Mouse (Mus musculus) CH12.LX (cell line): Measurements from ENCODE around the gene Zkscan7. TPM values are rescaled to one million over a fixed set of nuclear protein-coding genes. Genes with fewer than 3 reads are reported as not detected.

Source experiments
- DNase-seq: peaks from one replicate; pipeline ENCODE4 v3.0.0-alpha.2; 2013; ENCODE audit errors: extremely low read depth
- H3K27ac ChIP-seq: 2 replicates; pipeline ENCODE4 v1.5.1; 2012; ENCODE audit warnings: low read depth, mild to moderate bottlenecking, control low read depth, moderate library complexity; ENCODE audit not compliant: insufficient read depth
- H3K27me3 ChIP-seq: replicated peaks from 2 replicates; pipeline ENCODE3; 2012; ENCODE audit warnings: inconsistent platforms
- H3K36me3 ChIP-seq, 2 experiments: replicated peaks in 1 of 2; 2 replicates each; pipeline versions ENCODE3 to v1.6.1; 2012; ENCODE audit warnings: inconsistent platforms in 1 of 2, low read length in 1 of 2, mild to moderate bottlenecking in 1 of 2, mixed read lengths in 1 of 2, moderate library complexity in 1 of 2; ENCODE audit not compliant: control insufficient read depth in 1 of 2, insufficient read depth in 1 of 2
- H3K4me1 ChIP-seq, 2 experiments: 2 replicates each; pipeline ENCODE4 v1.6.1; 2012; ENCODE audit warnings: inconsistent platforms in 1 of 2, moderate library complexity in 1 of 2; ENCODE audit not compliant: insufficient read depth in 2 of 2, control insufficient read depth in 1 of 2
- H3K4me2 ChIP-seq: 2 replicates; pipeline ENCODE4 v1.6.1; 2012; ENCODE audit warnings: low read depth, mild to moderate bottlenecking, control low read depth; ENCODE audit not compliant: poor library complexity, insufficient read depth, severe bottlenecking
- H3K4me3 ChIP-seq, 3 experiments: fragments of 150-350 bp in 1 of 3; sonication (generic) in 1 of 3; replicated peaks in 1 of 3; 2 replicates each; pipeline versions ENCODE3 to v1.5.1; 2011 to 2012; ENCODE audit warnings: low read depth in 2 of 3, low read length in 2 of 3, mild to moderate bottlenecking in 2 of 3, moderate library complexity in 2 of 3, control low read depth in 1 of 3, improper control_type of control experiment in 1 of 3, inconsistent platforms in 1 of 3, mixed read lengths in 1 of 3; ENCODE audit not compliant: poor library complexity in 1 of 3
- H3K79me2 ChIP-seq: replicated peaks from 2 replicates; pipeline ENCODE4 v1.6.1; 2012; ENCODE audit warnings: mild to moderate bottlenecking, moderate library complexity; ENCODE audit not compliant: control insufficient read depth, poor library complexity, insufficient read depth, severe bottlenecking; ENCODE audit errors: extremely low read depth
- H3K9ac ChIP-seq: 2 replicates; pipeline ENCODE4 v1.6.1; 2012; ENCODE audit warnings: low read depth, mild to moderate bottlenecking, control low read depth, moderate library complexity; ENCODE audit not compliant: insufficient read depth
- H3K9me3 ChIP-seq: replicated peaks from 2 replicates; pipeline ENCODE3; 2012; ENCODE audit warnings: low read length, inconsistent platforms, mixed read lengths
- CHD2 ChIP-seq: IDR thresholded peaks from 2 replicates; pipeline ENCODE4 v1.6.1; 2011; ENCODE audit warnings: low read length, improper control_type of control experiment
- CTCF ChIP-seq, 2 experiments: IDR thresholded peaks in 1 of 2; conservative IDR thresholded peaks in 1 of 2; 2 replicates each; pipeline ENCODE4 v1.5.1; 2011 to 2012; ENCODE audit warnings: low read depth in 2 of 2, low read length in 2 of 2, improper control_type of control experiment in 1 of 2, inconsistent platforms in 1 of 2, mild to moderate bottlenecking in 1 of 2, moderate library complexity in 1 of 2
- E2F4 ChIP-seq: IDR thresholded peaks from 2 replicates; pipeline ENCODE4 v1.6.1; 2011; ENCODE audit warnings: low read depth, low read length, improper control_type of control experiment; ENCODE audit not compliant: insufficient replicate concordance
- HCFC1 ChIP-seq: IDR thresholded peaks from 2 replicates; pipeline ENCODE4 v1.6.1; 2012; ENCODE audit warnings: low read depth, mild to moderate bottlenecking, inconsistent platforms, low read length, improper control_type of control experiment
- JUN ChIP-seq: IDR thresholded peaks from 2 replicates; pipeline ENCODE4 v1.6.1; 2011; ENCODE audit warnings: low read depth, mild to moderate bottlenecking, low read length, improper control_type of control experiment, moderate library complexity; ENCODE audit not compliant: insufficient read depth
- MAZ ChIP-seq: IDR thresholded peaks from 2 replicates; pipeline ENCODE4 v1.6.1; 2012; ENCODE audit warnings: low read depth, mild to moderate bottlenecking, inconsistent platforms, low read length, improper control_type of control experiment, moderate library complexity
- SIN3A ChIP-seq: IDR thresholded peaks from 2 replicates; pipeline ENCODE4 v1.6.1; 2012; ENCODE audit warnings: low read length, improper control_type of control experiment, inconsistent platforms
- TBP ChIP-seq: conservative IDR thresholded peaks from 2 replicates; pipeline ENCODE4 v1.6.1; 2011; ENCODE audit warnings: low read depth, low read length, improper control_type of control experiment
- TCF12 ChIP-seq: IDR thresholded peaks from 2 replicates; pipeline ENCODE4 v1.6.1; 2014; ENCODE audit warnings: low read depth, mild to moderate bottlenecking, inconsistent platforms, low read length, improper control_type of control experiment
- UBTF ChIP-seq: IDR thresholded peaks from 2 replicates; pipeline ENCODE4 v1.6.1; 2012; ENCODE audit warnings: low read depth, mild to moderate bottlenecking, inconsistent platforms, low read length, improper control_type of control experiment, moderate library complexity
- ZKSCAN1 ChIP-seq: IDR thresholded peaks from 2 replicates; pipeline ENCODE4 v1.6.1; 2012; ENCODE audit warnings: low read depth, inconsistent platforms, low read length, improper control_type of control experiment, borderline replicate concordance
- ZNF384 ChIP-seq: IDR thresholded peaks from 2 replicates; pipeline ENCODE4 v1.6.1; 2012; ENCODE audit warnings: low read depth, low read length, improper control_type of control experiment, inconsistent platforms
- dilution Hi-C: fragments of 300-500 bp; cut with MboI; formaldehyde crosslinking; loops from 2 replicates; pipeline ENCODE4 v1.14.3; 2020; ENCODE audit warnings: low sequenced_read_pairs; ENCODE audit not compliant: extremely low pct_unique_long_range_greater_than_20kb, extremely low pct_ligation_motif_present
- in situ Hi-C: fragments of 300-500 bp; cut with MboI; formaldehyde crosslinking; loops from 3 replicates; pipeline ENCODE4 v1.14.3; 2019; ENCODE audit warnings: low sequenced_read_pairs, low pct_ligation_motif_present, low pct_unique_long_range_greater_than_20kb, mixed read lengths
- polyA plus RNA-seq: library from polyadenylated mRNA; unstranded; fragments of >175 nt; gene quantifications from 2 replicates; pipeline ENCODE4 v1.2.1, GENCODE M21; 2012; ENCODE audit warnings: low read depth; ENCODE audit not compliant: insufficient read length
- total RNA-seq, 2 experiments: library from RNA; depleted of rRNA; stranded (reverse); fragments of 300-350 nt in 1 of 2; fragments of >200 nt in 1 of 2; gene quantifications; 2 replicates each; pipeline ENCODE4 v1.2.3; 2012 to 2014

Zkscan7 gene
- total and polyA plus RNA-seq, 3 experiments: 3.5 to 6.6 (median 6.4) TPM

DNA sequence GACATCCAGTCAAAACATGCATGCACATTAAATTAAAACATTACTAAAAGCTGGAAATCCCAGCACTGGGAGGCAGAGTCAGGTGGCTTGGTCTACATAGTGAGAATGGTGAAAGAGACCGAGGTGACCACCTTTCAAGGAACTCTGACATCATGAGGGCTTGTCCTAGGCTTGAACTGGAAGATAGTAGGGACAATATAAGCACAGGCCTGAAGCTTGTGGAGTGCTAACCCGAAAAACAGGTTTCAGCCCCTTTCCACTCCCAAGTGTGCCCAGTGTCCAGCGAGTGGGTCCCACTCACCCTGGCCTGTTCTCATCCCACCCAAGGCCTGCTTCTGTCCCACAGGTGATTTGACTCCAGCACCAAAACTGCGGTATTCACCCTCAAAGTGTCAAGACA is 48.3 kb upstream of the Zkscan7 start:
- Histone ChIP-seq H3K9me3 (no peaks in the 10 kb centered on the region), H3K36me3 (peaks cover 11 to 43% of the 10 kb centered on the region in 2 experiments), H3K79me2 (no peaks in the 10 kb centered on the region), H3K27ac (no peak overlapping the region), H3K4me1 (no peaks in the 10 kb centered on the region), H3K27me3 (no peaks in the 10 kb centered on the region), H3K9ac (no peak overlapping the region), H3K4me3 (no peak overlapping the region), H3K4me2 (no peak overlapping the region)
- dilution Hi-C loops: no loop called here
- in situ Hi-C loops: no loop called here
- TF ChIP-seq UBTF: no peak
- no peak for TF ChIP-seq TBP
- TF ChIP-seq HCFC1: no peak
- TF ChIP-seq ZKSCAN1: no peak
- no peak for TF ChIP-seq JUN
- TF ChIP-seq E2F4: no peak
- TF ChIP-seq SIN3A: no peak
- no peak for TF ChIP-seq TCF12
- no peak for DNase-seq

DNA sequence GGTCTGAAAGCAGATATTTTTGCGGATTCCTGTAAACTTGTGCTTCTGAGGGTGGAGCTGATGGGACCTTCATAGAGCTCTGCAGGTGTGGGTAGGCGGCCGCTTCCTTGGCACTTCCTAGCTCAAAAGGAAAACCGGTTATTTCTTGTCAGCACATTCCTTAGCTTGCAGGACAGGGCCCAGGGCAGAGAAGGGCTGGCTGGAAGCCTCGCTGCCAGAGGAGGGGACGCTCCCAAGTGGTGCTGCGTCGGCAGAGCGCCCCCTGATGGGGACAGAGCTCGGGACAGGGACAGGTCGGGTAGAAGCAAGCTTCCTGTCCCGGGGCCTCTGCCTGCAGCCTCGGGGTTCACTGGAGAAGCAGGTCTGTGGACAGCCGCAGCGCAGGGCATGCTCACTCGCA is 47.8 kb upstream of the Zkscan7 start:
- H3K27me3 ChIP-seq: no peaks in the 10 kb centered on the region
- peaks cover 9 to 40% of the 10 kb centered on the region in 2 experiments for H3K36me3 ChIP-seq
- in situ Hi-C loops: no loop called here
- H3K4me3 ChIP-seq: no peak overlapping the region
- no peak overlapping the region for H3K4me2 ChIP-seq
- TF ChIP-seq TBP (no peak), CTCF (conservative IDR thresholded peaks at IDR 0.05 in 1 of 2, IDR thresholded peaks at IDR 0.05 in 1 of 2; ENCODE audit: low read depth in 2 of 2, low read length in 2 of 2) (peak in 1 of 2 experiments; percentile 14; a peak in 1 of 4 replicates)
- TF ChIP-seq, all 38 proteins: peak for 1
- H3K4me1 ChIP-seq: no peaks in the 10 kb centered on the region
- no peak overlapping the region for H3K9ac ChIP-seq
- H3K79me2 ChIP-seq: no peaks in the 10 kb centered on the region
- no peak overlapping the region for H3K27ac ChIP-seq
- H3K9me3 ChIP-seq: no peaks in the 10 kb centered on the region
- DNase-seq: no peak
- dilution Hi-C loops: no loop called here

DNA sequence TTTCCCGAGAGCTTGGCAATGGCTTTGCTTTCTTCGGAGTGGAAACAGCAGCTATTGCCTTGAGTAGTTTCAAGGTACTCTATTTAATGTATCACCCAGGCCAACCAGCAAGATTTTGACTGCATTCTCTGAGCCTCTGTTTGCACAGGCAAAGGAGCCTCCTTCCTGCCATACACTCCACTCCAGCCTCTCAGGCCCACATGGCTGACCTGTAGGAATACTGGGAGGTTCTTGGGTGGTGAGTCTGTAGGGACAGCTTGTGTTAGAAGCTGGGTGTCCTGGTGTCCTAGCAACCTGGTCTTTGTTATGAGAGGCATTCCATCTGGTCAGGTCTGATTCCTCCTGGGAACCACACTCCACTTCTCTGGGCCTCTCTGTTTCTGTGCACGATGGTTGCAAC is 41.7 kb upstream of the Zkscan7 start, which contains the start of gene Gm35549:
Gene Gm35549 (minus strand): TSS at position 276 of the 400 bp plus-strand sequence.
- Histone ChIP-seq H3K4me2 (no peak within 1 kb of the TSS), H3K27ac (no peak within 1 kb of the TSS), H3K27me3 (no peaks in the 10 kb centered on the region), H3K4me1 (no peaks in the 10 kb centered on the region), H3K4me3 (no peak within 1 kb of the TSS), H3K9me3 (no peaks in the 10 kb centered on the region), H3K79me2 (no peaks in the 10 kb centered on the region), H3K36me3 (peaks cover 0 to 2% of the 10 kb centered on the region in 2 experiments), H3K9ac (no peak within 1 kb of the TSS)
- dilution Hi-C loops: no loop called here
- no peak for DNase-seq
- TF ChIP-seq MAZ (no peak), CHD2 (no peak), ZKSCAN1 (no peak), ZNF384 (no peak)
- in situ Hi-C loops: no loop called here
